Mouse (Mus musculus) cortical plate, adult 2 months (tissue): ENCODE measurements at regions not wholly inside any gene's neighbourhood (a gene's known extent, or its start where the extent isn't known, plus 50 kb on each side); places are given as distances from the start of the nearest gene placed in this dataset.
A peak's percentile ranks its signal among the peaks of the same experiment; 100 is the strongest.

ENCODE experiments used
- H3K27ac ChIP-seq: fragments of 200-500 bp; 2 replicates; pipeline ENCODE4 v1.5.1; 2012; ENCODE audit warnings: low read length, control low read depth, inconsistent platforms; ENCODE audit not compliant: insufficient read depth
- H3K4me1 ChIP-seq: fragments of 200-500 bp; 2 replicates; pipeline ENCODE4 v1.6.1; 2011; ENCODE audit warnings: low read length; ENCODE audit not compliant: control insufficient read depth, insufficient read depth
- H3K4me3 ChIP-seq: fragments of 200-500 bp; 2 replicates; pipeline ENCODE4 v1.5.1; 2011; ENCODE audit warnings: mild to moderate bottlenecking, low read length, control low read depth; ENCODE audit not compliant: insufficient read depth
- CTCF ChIP-seq: fragments of 200-500 bp; IDR thresholded peaks from 2 replicates; pipeline ENCODE4 v1.5.1; 2011; ENCODE audit warnings: mild to moderate bottlenecking, control low read depth, low read length; ENCODE audit not compliant: insufficient read depth; ENCODE audit errors: extremely low read depth
- POLR2A ChIP-seq: fragments of 200-500 bp; IDR thresholded peaks from 2 replicates; pipeline ENCODE4 v1.6.1; 2011; ENCODE audit warnings: mild to moderate bottlenecking, low read length, control low read depth; ENCODE audit not compliant: insufficient read depth; ENCODE audit errors: extremely low read depth

- no peak overlapping the region for H3K27ac ChIP-seq
- no peak for TF ChIP-seq POLR2A
- no peak for TF ChIP-seq CTCF
- no peak overlapping the region for H3K4me3 ChIP-seq
These were observed 171.6 kb upstream of the Pabpc6 start for GRCm38 (mm10) chr17:9841103-9841502.

GRCm38 (mm10) chr17:9839256-9839655 is 169.7 kb upstream of the Pabpc6 start:
- Histone ChIP-seq H3K4me3 (no peak overlapping the region), H3K27ac (no peak overlapping the region), H3K4me1 (peaks cover 2% of the 10 kb centered on the region; the same call in 1 of the 2 replicates)
- no peak for TF ChIP-seq POLR2A
- no peak for TF ChIP-seq CTCF

More at GRCm38 (mm10) chr17:9841103-9841502, 171.6 kb upstream of the Pabpc6 start:
- H3K4me1 ChIP-seq: peaks cover 3% of the 10 kb centered on the region; the same call in 1 of the 2 replicates

GRCm38 (mm10) chr17:9836995-9837842 is 167.7 kb upstream of the Pabpc6 start:
- Histone ChIP-seq H3K27ac (no peak overlapping the region), H3K4me1 (peaks cover 2% of the 10 kb centered on the region; the same call in 1 of the 2 replicates), H3K4me3 (no peak overlapping the region)
- TF ChIP-seq POLR2A (no peak), CTCF (no peak)

- no peak overlapping the region for H3K27ac ChIP-seq
- H3K4me3 ChIP-seq: no peak overlapping the region
- TF ChIP-seq CTCF (no peak), POLR2A (no peak)
- H3K4me1 ChIP-seq: no peaks in the 10 kb centered on the region
These were observed 160.4 kb upstream of the Pabpc6 start for GRCm38 (mm10) chr17:9829895-9830294.

GRCm38 (mm10) chr17:9821358-9821757 is 151.8 kb upstream of the Pabpc6 start:
- no peak for TF ChIP-seq CTCF
- TF ChIP-seq POLR2A: no peak
- H3K4me1 ChIP-seq: no peaks in the 10 kb centered on the region
- H3K4me3 ChIP-seq: no peak overlapping the region
- no peak overlapping the region for H3K27ac ChIP-seq

- TF ChIP-seq CTCF: no peak
- no peak for TF ChIP-seq POLR2A
- no peaks in the 10 kb centered on the region for H3K4me1 ChIP-seq
- H3K4me3 ChIP-seq: no peak overlapping the region
- no peak overlapping the region for H3K27ac ChIP-seq
These were observed 147.5 kb upstream of the Pabpc6 start for GRCm38 (mm10) chr17:9817056-9817455.

GRCm38 (mm10) chr17:9797069-9797468 is 127.6 kb upstream of the Pabpc6 start:
- TF ChIP-seq CTCF (no peak), POLR2A (no peak)
- H3K4me1 ChIP-seq: no peaks in the 10 kb centered on the region
- no peak overlapping the region for H3K27ac ChIP-seq
- no peak overlapping the region for H3K4me3 ChIP-seq

- H3K27ac ChIP-seq: no peak overlapping the region
These were observed 126.9 kb upstream of the Pabpc6 start for GRCm38 (mm10) chr17:9796225-9796988.

GRCm38 (mm10) chr17:9778866-9779265 is 109.3 kb upstream of the Pabpc6 start:
- TF ChIP-seq CTCF: no peak
- no peak for TF ChIP-seq POLR2A
- H3K4me3 ChIP-seq: no peak overlapping the region
- H3K27ac ChIP-seq: no peak overlapping the region
- H3K4me1 ChIP-seq: peaks cover 3% of the 10 kb centered on the region; the same call in 1 of the 2 replicates

More at GRCm38 (mm10) chr17:9796225-9796988, 126.9 kb upstream of the Pabpc6 start:
- TF ChIP-seq POLR2A (no peak), CTCF (no peak)
- no peaks in the 10 kb centered on the region for H3K4me1 ChIP-seq
- H3K4me3 ChIP-seq: no peak overlapping the region

GRCm38 (mm10) chr17:9777165-9777564 is 107.6 kb upstream of the Pabpc6 start:
- H3K4me3 ChIP-seq: no peak overlapping the region
- peak overlapping the region; percentile 45; the same call in 1 of the 2 replicates for H3K27ac ChIP-seq
- TF ChIP-seq CTCF (no peak), POLR2A (no peak)
- peaks cover 3% of the 10 kb centered on the region; the same call in 1 of the 2 replicates for H3K4me1 ChIP-seq
